ENCODE assay signal across 8 mouse cellular contexts in the genomic region with DNA sequence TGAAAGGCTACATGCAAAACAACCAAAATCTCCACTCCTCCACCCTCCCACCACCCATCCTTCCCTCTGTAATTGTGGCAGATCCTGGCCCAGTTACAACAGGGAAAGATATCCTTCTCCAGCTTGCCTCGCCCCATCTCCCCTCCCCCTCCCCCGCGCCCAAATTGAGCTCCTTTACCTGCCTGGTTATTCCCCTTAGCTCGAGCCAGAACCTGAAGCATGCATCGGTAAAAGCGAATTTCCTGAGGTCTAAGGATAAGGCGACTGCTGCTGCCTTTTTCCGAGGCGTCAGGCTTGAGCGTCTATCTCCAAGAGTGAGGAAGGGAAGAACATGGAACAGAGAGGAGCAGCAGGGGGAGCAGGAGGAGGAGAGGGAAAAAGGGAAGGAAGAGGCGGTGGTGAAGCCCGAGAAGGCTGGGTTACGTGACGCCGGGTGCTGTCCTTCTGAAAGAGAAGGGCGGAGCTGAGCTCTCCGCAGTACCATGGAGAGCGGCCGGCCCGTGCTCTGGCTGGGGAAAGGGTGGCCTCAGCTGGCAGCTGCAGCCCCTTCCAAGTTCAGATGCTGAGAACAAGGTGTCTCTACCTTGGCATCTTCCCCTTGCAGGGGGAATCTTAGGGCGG. TPM values are rescaled to one million over a fixed set of nuclear protein-coding genes. Genes with fewer than 3 reads are reported as not detected.
A peak's percentile ranks its signal among the peaks of the same experiment; 100 is the strongest.
DNase-seq lines count a peak whose midpoint lies in the region; TF ChIP-seq lines count a peak whose summit lies in the region.

No protein-coding gene starts in this region.

- peak; percentile 28 for TF ChIP-seq RAD21 in MEL (IDR thresholded peaks at IDR 0.05; ENCODE audit: low read depth, low read length)

- DNase-seq in MEL (ENCODE audit: low read depth, low spot score) = peak; percentile 52
- peak; percentile 94 for DNase-seq in brain, embryonic 14.5 days (ENCODE audit: low read depth)
- DNase-seq in forebrain, embryonic 10.5 days (ENCODE audit: extremely low spot score, low spot score) = peak; percentile 70
- DNase-seq in heart, postnatal 4 days = peak; percentile 71
- DNase-seq in left cerebral cortex, adult 9 months (ENCODE audit: low spot score in 2 of 2) = peak; percentile 72 to 86
- DNase-seq in midbrain, embryonic 10.5 days (ENCODE audit: low spot score) = peak; percentile 76
- DNase-seq in right cerebral cortex, postnatal 4 days = peak; percentile 78
- no peak for DNase-seq in thymus, postnatal 0 days (ENCODE audit: low spot score)

- H3K79me2 ChIP-seq in MEL (ENCODE audit: control insufficient read depth, insufficient read depth, low read length, poor library complexity) = no peaks in the 10 kb centered on the region

- TF ChIP-seq EP300 in MEL (IDR thresholded peaks at IDR 0.05; ENCODE audit: low read depth in 1 of 2, low read length in 2 of 2) = no peak

- H3K4me3 ChIP-seq in MEL (ENCODE audit: control insufficient read depth in 1 of 2, insufficient read depth in 1 of 2, low read depth in 2 of 2, low read length in 2 of 2) = no peak overlapping the region
- H3K4me3 ChIP-seq in forebrain, embryonic 10.5 days = peak overlapping the region; percentile 52
- peak overlapping the region; percentile 52 for H3K4me3 ChIP-seq in midbrain, embryonic 10.5 days

- no peaks in the 10 kb centered on the region for H3K4me1 ChIP-seq in MEL (ENCODE audit: control insufficient read depth in 1 of 2, insufficient read depth in 2 of 2, low read length in 2 of 2)
- H3K4me1 ChIP-seq in forebrain, embryonic 10.5 days = peaks cover 14% of the 10 kb centered on the region
- peaks cover 12% of the 10 kb centered on the region for H3K4me1 ChIP-seq in midbrain, embryonic 10.5 days

- H3K9ac ChIP-seq in MEL (ENCODE audit: control insufficient read depth, low read depth, low read length, poor library complexity, severe bottlenecking) = no peak overlapping the region

- no peaks in the 10 kb centered on the region for H3K9me3 ChIP-seq in MEL (replicated peaks; ENCODE audit: insufficient read depth, low read length)
- H3K9me3 ChIP-seq in forebrain, embryonic 10.5 days = peaks cover 13% of the 10 kb centered on the region
- H3K9me3 ChIP-seq in midbrain, embryonic 10.5 days (replicated peaks) = peaks cover 15% of the 10 kb centered on the region

- 2% methylated on average over 21 of the region's 21 CpGs for WGBS in forebrain, embryonic 10.5 days
- WGBS in midbrain, embryonic 10.5 days = 2% methylated on average over 21 of the region's 21 CpGs

- no peaks in the 10 kb centered on the region for H3K36me3 ChIP-seq in MEL (ENCODE audit: control insufficient read depth in 1 of 2, insufficient read depth in 2 of 2, low read length in 2 of 2)
- peaks cover 6% of the 10 kb centered on the region; the same call in 1 of the 2 replicates for H3K36me3 ChIP-seq in forebrain, embryonic 10.5 days (replicated peaks)
- H3K36me3 ChIP-seq in midbrain, embryonic 10.5 days = peaks cover 13% of the 10 kb centered on the region

- TF ChIP-seq CTCF in MEL (IDR thresholded peaks at IDR 0.05 in 2 of 3, conservative IDR thresholded peaks at IDR 0.05 in 1 of 3; ENCODE audit: control insufficient read depth in 1 of 3, insufficient read depth in 1 of 3, low read depth in 2 of 3, low read length in 3 of 3, poor library complexity in 1 of 3, severe bottlenecking in 1 of 3) = peak in 1 of 3 experiments; percentile 15; a peak in 1 of 6 replicates
- no peak; the same call in 1 of the 2 replicates for TF ChIP-seq CTCF in brain, embryonic 14.5 days (IDR thresholded peaks at IDR 0.05; ENCODE audit: borderline replicate concordance, extremely low read depth, insufficient read depth, insufficient read length)

- H3K27ac ChIP-seq in MEL (ENCODE audit: control insufficient read depth, low read depth, low read length) = no peak overlapping the region
- H3K27ac ChIP-seq in forebrain, embryonic 10.5 days = 0 out of 2 replicates have a peak overlapping the region, but pooled peaks have one; percentile 20
- peak overlapping the region; percentile 59 for H3K27ac ChIP-seq in midbrain, embryonic 10.5 days (replicated peaks)

- no peak for TF ChIP-seq POLR2A in MEL (IDR thresholded peaks at IDR 0.05; ENCODE audit: control insufficient read depth in 1 of 2, insufficient read depth in 1 of 2, low read depth in 1 of 2, low read length in 2 of 2, poor library complexity in 1 of 2)
- TF ChIP-seq POLR2A in brain, embryonic 14.5 days (IDR thresholded peaks at IDR 0.05; ENCODE audit: borderline replicate concordance, extremely low read depth, insufficient read depth, insufficient read length, poor library complexity, severe bottlenecking) = no peak; the same call in 1 of the 2 replicates

- no peaks in the 10 kb centered on the region for H3K27me3 ChIP-seq in MEL (ENCODE audit: control insufficient read depth in 1 of 2, insufficient read depth in 2 of 2, low read length in 2 of 2)
- peaks cover 17% of the 10 kb centered on the region for H3K27me3 ChIP-seq in forebrain, embryonic 10.5 days (ENCODE audit: poor library complexity, severe bottlenecking)
- H3K27me3 ChIP-seq in midbrain, embryonic 10.5 days (ENCODE audit: low read depth, poor library complexity, severe bottlenecking) = 0 out of 2 replicates have a peak, but pooled peaks cover 4% of the 10 kb centered on the region

TF ChIP-seq in MEL, 35 proteins besides CTCF, POLR2A, EP300 and RAD21:
- TF ChIP-seq SIN3A (IDR thresholded peaks at IDR 0.05; ENCODE audit: low read length) (0 out of 2 replicates have a peak, but pooled peaks have one; percentile 33), ZC3H11A (IDR thresholded peaks at IDR 0.05; ENCODE audit: low read depth, low read length) (no peak)

RNA-seq across cellular contexts. Expression of gene Nrxn1, which starts 0.3 kb away (rescaled TPM):
- not detected in 2 replicates for total RNA-seq in MEL (2012; rRNA removed)
- not detected for polyA plus RNA-seq in MEL (2012; ENCODE audit: insufficient read depth in 1 of 2, insufficient read length in 2 of 2, low read depth in 1 of 2, low replicate concordance in 2 of 2, missing spikeins in 1 of 2)
- 68.4 and 123 TPM in 2 replicates for polyA plus RNA-seq in brain, embryonic 14.5 days (2012; rRNA removed)
- polyA plus RNA-seq in forebrain, embryonic 10.5 days (2016; fragmentation: Nextera tagmentation; extraction: Ambion mirVana) = 4.2 and 4.3 TPM in 2 replicates
- total RNA-seq in heart, postnatal 4 days (2021) = 1 to 10 TPM in 1 of 2 experiments, under 1 TPM in 1; 0.91 to 1.2 TPM
- polyA plus RNA-seq in midbrain, embryonic 10.5 days (2016; fragmentation: Nextera tagmentation; extraction: Ambion mirVana) = 4.2 and 8.3 TPM in 2 replicates
- 0.36 and 0.45 TPM in 2 replicates for polyA plus RNA-seq in thymus, postnatal 0 days (2015; fragmentation: Nextera tagmentation; extraction: Ambion mirVana)

Comparison
In these comparisons a context has a peak if more than half of its experiments do, and no peak if none do; other contexts are left out.
1. H3K4me3 ChIP-seq: peak in forebrain, embryonic 10.5 days (single experiment) and midbrain, embryonic 10.5 days (single experiment); none in MEL (0 of 2).